Mouse (Mus musculus) heart, embryonic 16.5 days (tissue): ENCODE results near the gene Senp5. TPM values are rescaled to one million over a fixed set of nuclear protein-coding genes. Genes with fewer than 3 reads are reported as not detected.
"Not testable (repeated sequence)": the region's sequence is repeated elsewhere in the genome, so short reads cannot be mapped to it uniquely, and the experiment has no call there.

ENCODE experiments used
- ATAC-seq: fragments of 200-750 bp; cut with Nextera tagmentation; replicated peaks from 2 replicates; pipeline ENCODE4 v1.8.0; 2017; ENCODE audit warnings: moderate number of reproducible peaks; ENCODE audit not compliant: insufficient read depth, low FRiP score; ENCODE audit errors: extremely low read depth
- H3K27ac ChIP-seq: fragments of 300-500 bp; sonication (generic); 2 replicates; pipeline ENCODE4 v1.5.1; 2014; ENCODE audit warnings: mild to moderate bottlenecking, low read length, control low read depth, moderate library complexity
- H3K27me3 ChIP-seq: fragments of 300-500 bp; sonication (generic); 2 replicates; pipeline ENCODE4 v1.6.1; 2014; ENCODE audit warnings: low read length, mixed read lengths; ENCODE audit not compliant: control insufficient read depth, insufficient read depth
- H3K36me3 ChIP-seq: fragments of 300-500 bp; sonication (generic); 2 replicates; pipeline ENCODE4 v1.6.1; 2014; ENCODE audit not compliant: control insufficient read depth, insufficient read depth
- H3K4me1 ChIP-seq: fragments of 300-500 bp; sonication (generic); 2 replicates; pipeline ENCODE4 v1.6.1; 2014; ENCODE audit warnings: low read length, mixed read lengths; ENCODE audit not compliant: control insufficient read depth, insufficient read depth
- H3K4me2 ChIP-seq: fragments of 300-500 bp; sonication (generic); 2 replicates; pipeline ENCODE4 v1.6.1; 2014; ENCODE audit warnings: low read depth, mild to moderate bottlenecking, control low read depth, low read length
- H3K4me3 ChIP-seq: fragments of 300-500 bp; sonication (generic); 2 replicates; pipeline ENCODE4 v1.5.1; 2014; ENCODE audit warnings: mild to moderate bottlenecking, control low read depth, low read length
- H3K9ac ChIP-seq: fragments of 300-500 bp; sonication (generic); 2 replicates; pipeline ENCODE4 v1.6.1; 2014; ENCODE audit warnings: low read length, control low read depth
- H3K9me3 ChIP-seq: fragments of 300-500 bp; sonication (generic); replicated peaks from 2 replicates; pipeline ENCODE4 v1.6.1; 2016; ENCODE audit warnings: low read length; ENCODE audit not compliant: control insufficient read depth
- WGBS: fragments of 180-500 bp; shearing (Covaris S2); extraction: QIAGEN DNeasy Blood & Tissue Kit; methylation state at CpG from one replicate; pipeline ENCODE4 v1.1.7; 2014; 5-methylcytosine and 5-hydroxymethylcytosine counted together
- polyA plus RNA-seq: library from polyadenylated mRNA; unstranded; fragments of >200 nt; fragmentation: Nextera tagmentation; extraction: Ambion mirVana; gene quantifications from 2 replicates; pipeline ENCODE4 v1.2.1, GENCODE M21; 2015

The Senp5 gene
- polyA plus RNA-seq, 1 experiment from 2014 or later, result 10.0 TPM

DNA sequence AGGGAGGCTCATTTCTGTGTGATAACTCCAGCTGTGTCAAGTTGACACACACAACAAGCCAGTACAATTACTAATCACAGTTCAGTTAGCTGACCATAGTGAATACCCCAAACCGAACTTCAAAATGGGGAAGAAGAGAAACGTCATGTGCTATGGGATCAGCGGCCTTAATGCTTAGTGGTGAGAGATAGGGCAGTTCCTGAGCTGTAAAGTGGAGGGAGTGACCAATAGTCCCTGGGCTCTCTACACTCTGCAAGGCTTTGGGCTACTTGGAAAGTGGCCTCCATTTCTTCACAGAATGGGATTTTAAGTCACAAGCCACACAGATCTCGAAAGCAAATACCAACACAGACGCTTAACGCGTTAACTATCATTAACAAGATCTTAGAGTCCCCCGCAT is 55.8 kb downstream of the Senp5 start:
- no peaks in the 10 kb centered on the region for H3K9me3 ChIP-seq
- H3K27ac ChIP-seq, result no peak overlapping the region; the same call in 1 of the 2 replicates
- 17% methylated on average over 8 of the region's 8 CpGs for WGBS

GRCm38 (mm10) chr16:31945986-31946385 is 57.1 kb downstream of the Senp5 start:
- H3K27ac ChIP-seq, H3K27me3 ChIP-seq, H3K4me3 ChIP-seq, H3K36me3 ChIP-seq, H3K9me3 ChIP-seq, ATAC-seq, H3K9ac ChIP-seq: not testable (repeated sequence)
- H3K4me1 ChIP-seq, result peaks cover 19% of the 10 kb centered on the region
- H3K4me2 ChIP-seq, result 0 out of 2 replicates have a peak overlapping the region, but pooled peaks have one; percentile 85
- WGBS, result 86% methylated on average over 6 of the region's 6 CpGs

More for the DNA sequence above, 55.8 kb downstream of the Senp5 start:
- H3K4me1 ChIP-seq, result peaks cover 19% of the 10 kb centered on the region
- H3K4me2 ChIP-seq, result peak overlapping the region; percentile 85
- peak overlapping the region; percentile 97 for H3K4me3 ChIP-seq
- H3K36me3 ChIP-seq, result peaks cover 4% of the 10 kb centered on the region; the same call in 1 of the 2 replicates
- H3K9ac ChIP-seq, result peak overlapping the region; percentile 95
- H3K27me3 ChIP-seq, result no peaks in the 10 kb centered on the region
- no peak for ATAC-seq

DNA sequence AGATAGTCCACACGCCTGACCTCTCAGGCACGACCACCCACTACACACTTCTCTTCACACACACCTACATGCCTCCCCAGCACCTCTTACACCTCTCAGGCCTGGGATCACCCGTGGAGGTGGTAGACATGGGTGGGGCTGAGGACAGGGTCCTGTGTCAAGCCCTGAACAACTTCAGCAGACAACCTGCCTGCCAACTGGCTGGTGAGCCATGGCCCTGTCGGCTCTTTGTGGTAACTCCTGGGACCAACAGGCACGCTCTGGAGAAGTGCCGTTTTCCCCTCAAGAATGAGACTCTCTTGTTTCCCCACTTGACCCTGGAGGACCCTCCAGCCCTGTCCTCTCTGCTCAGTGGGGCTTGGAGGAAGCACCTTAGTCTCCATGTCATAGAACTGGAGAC is 57.7 kb downstream of the Senp5 start:
- Histone ChIP-seq H3K36me3 (no peaks in the 10 kb centered on the region; the same call in 1 of the 2 replicates), H3K9ac (no peak overlapping the region), H3K4me1 (peaks cover 19% of the 10 kb centered on the region), H3K4me3 (no peak overlapping the region), H3K4me2 (no peak overlapping the region), H3K9me3 (no peaks in the 10 kb centered on the region), H3K27me3 (no peaks in the 10 kb centered on the region), H3K27ac (no peak overlapping the region)
- WGBS, result 89% methylated on average over 6 of the region's 6 CpGs
- ATAC-seq, result no peak

- 83% methylated on average over 12 of the region's 12 CpGs for WGBS
- Histone ChIP-seq H3K36me3 (no peaks in the 10 kb centered on the region; the same call in 1 of the 2 replicates), H3K9me3 (no peaks in the 10 kb centered on the region), H3K4me3 (no peak overlapping the region), H3K27me3 (no peaks in the 10 kb centered on the region), H3K27ac (no peak overlapping the region), H3K4me1 (peaks cover 19% of the 10 kb centered on the region), H3K9ac (no peak overlapping the region), H3K4me2 (no peak overlapping the region)
- ATAC-seq, result no peak
Measured at GRCm38 (mm10) chr16:31944698-31945255, 58.3 kb downstream of the Senp5 start.

GRCm38 (mm10) chr16:31943980-31944379 is 59.1 kb downstream of the Senp5 start:
- Histone ChIP-seq H3K4me1 (peaks cover 11% of the 10 kb centered on the region), H3K36me3 (no peaks in the 10 kb centered on the region; the same call in 1 of the 2 replicates), H3K27me3 (no peaks in the 10 kb centered on the region), H3K9me3 (no peaks in the 10 kb centered on the region), H3K27ac (no peak overlapping the region), H3K9ac (no peak overlapping the region), H3K4me3 (no peak overlapping the region), H3K4me2 (no peak overlapping the region)
- WGBS, result 5% methylated on average over 10 of the region's 10 CpGs
- ATAC-seq, result 0 out of 2 replicates have a peak, but pooled peaks have one; percentile 16

GRCm38 (mm10) chr16:31940586-31940985 is 62.5 kb downstream of the Senp5 start:
- Histone ChIP-seq H3K36me3 (no peaks in the 10 kb centered on the region; the same call in 1 of the 2 replicates), H3K9me3 (no peaks in the 10 kb centered on the region; the same call in 1 of the 2 replicates), H3K27me3 (peaks cover 7% of the 10 kb centered on the region), H3K4me2 (no peak overlapping the region), H3K9ac (no peak overlapping the region), H3K4me1 (no peaks in the 10 kb centered on the region; the same call in none of the 2 replicates), H3K4me3 (no peak overlapping the region), H3K27ac (no peak overlapping the region)
- ATAC-seq, result no peak
- 49% methylated on average over 2 of the region's 2 CpGs for WGBS

DNA sequence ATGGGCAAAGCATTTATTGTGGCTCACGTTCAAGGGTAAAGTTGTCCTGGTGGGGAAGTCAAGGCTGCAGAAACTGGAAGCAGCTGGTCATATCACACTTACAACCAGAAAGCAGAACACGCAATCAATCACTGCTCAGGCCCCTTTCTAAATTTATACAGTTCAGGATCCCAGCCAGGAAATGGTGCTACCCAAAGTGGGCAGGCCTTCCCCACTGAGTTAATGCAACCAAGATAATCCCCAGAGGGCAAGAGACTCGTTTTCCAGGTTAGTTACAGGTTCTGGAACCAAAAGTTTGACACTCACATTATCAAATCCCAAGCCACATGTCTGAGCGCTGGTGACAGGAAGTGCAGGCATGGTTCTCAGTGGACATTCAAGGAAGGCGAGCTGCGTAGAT is 64.2 kb downstream of the Senp5 start:
- peaks cover 13% of the 10 kb centered on the region for H3K4me1 ChIP-seq
- 47% methylated on average over 6 of the region's 6 CpGs for WGBS
- no peak overlapping the region for H3K4me3 ChIP-seq
- no peak overlapping the region for H3K9ac ChIP-seq
- ATAC-seq, result no peak
- H3K27me3 ChIP-seq, result peaks cover 20% of the 10 kb centered on the region
- H3K36me3 ChIP-seq, result no peaks in the 10 kb centered on the region
- H3K27ac ChIP-seq, result peak overlapping the region; percentile 25; the same call in 1 of the 2 replicates
- no peak overlapping the region for H3K4me2 ChIP-seq
- H3K9me3 ChIP-seq, result no peaks in the 10 kb centered on the region; the same call in 1 of the 2 replicates

- 84% methylated on average over 4 of the region's 4 CpGs for WGBS
- H3K36me3 ChIP-seq, result no peaks in the 10 kb centered on the region
- no peak overlapping the region for H3K27ac ChIP-seq
- ATAC-seq, result no peak
- H3K9ac ChIP-seq, result no peak overlapping the region
- no peaks in the 10 kb centered on the region; the same call in 1 of the 2 replicates for H3K9me3 ChIP-seq
- H3K27me3 ChIP-seq, result peaks cover 24% of the 10 kb centered on the region
- no peak overlapping the region for H3K4me3 ChIP-seq
- peaks cover 16% of the 10 kb centered on the region for H3K4me1 ChIP-seq
- H3K4me2 ChIP-seq, result no peak overlapping the region
Measured at GRCm38 (mm10) chr16:31936568-31936967, 66.5 kb downstream of the Senp5 start.

- Histone ChIP-seq H3K9me3 (no peaks in the 10 kb centered on the region; the same call in 1 of the 2 replicates), H3K36me3 (no peaks in the 10 kb centered on the region), H3K4me2 (peak overlapping the region; percentile 71), H3K27ac (no peak overlapping the region), H3K27me3 (peaks cover 24% of the 10 kb centered on the region), H3K9ac (peak overlapping the region; percentile 38), H3K4me3 (peak overlapping the region; percentile 47), H3K4me1 (peaks cover 16% of the 10 kb centered on the region)
- no peak for ATAC-seq
- WGBS, result 6% methylated on average over 36 of the region's 36 CpGs
Measured at GRCm38 (mm10) chr16:31935091-31935979, 67.8 kb downstream of the Senp5 start.
